Mouse (Mus musculus): Measurements from ENCODE around the gene Ttll4. TPM values are rescaled to one million over a fixed set of nuclear protein-coding genes. Genes with fewer than 3 reads are reported as not detected.
A peak's percentile ranks its signal among the peaks of the same experiment; 100 is the strongest.

Gene Ttll4
- polyA plus RNA-seq, 1 experiment from 2014 or later = 25.8 TPM

- Histone ChIP-seq H3K36me3 (peaks cover 66% of the 10 kb centered on the region), H3K9ac (no peak overlapping the region)
- WGBS = 82% methylated on average over 3 of the region's 3 CpGs
Measured at GRCm38 (mm10) chr1:74676863-74677262, 15.3 kb downstream of the Ttll4 start.

GRCm38 (mm10) chr1:74677843-74678242 lies 16.3 kb downstream of the Ttll4 start:
- no peak for ATAC-seq (ENCODE audit: insufficient number of reproducible peaks, low FRiP score)
- Histone ChIP-seq H3K36me3 (peaks cover 67% of the 10 kb centered on the region), H3K9me3 (replicated peaks) (no peaks in the 10 kb centered on the region)

More at GRCm38 (mm10) chr1:74676863-74677262, 15.3 kb downstream of the Ttll4 start:
- Histone ChIP-seq H3K4me1 (replicated peaks) (peaks cover 11% of the 10 kb centered on the region), H3K27ac (ENCODE audit: poor library complexity, severe bottlenecking) (no peak overlapping the region), H3K9me3 (replicated peaks) (no peaks in the 10 kb centered on the region), H3K4me3 (no peak overlapping the region), H3K4me2 (no peak overlapping the region), H3K27me3 (replicated peaks) (no peaks in the 10 kb centered on the region)
- no peak for ATAC-seq (ENCODE audit: insufficient number of reproducible peaks, low FRiP score)

GRCm38 (mm10) chr1:74687131-74687530 lies 25.6 kb downstream of the Ttll4 start:
- WGBS = 90% methylated on average over 7 of the region's 7 CpGs
- Histone ChIP-seq H3K4me1 (replicated peaks) (no peaks in the 10 kb centered on the region), H3K27me3 (replicated peaks) (no peaks in the 10 kb centered on the region), H3K4me3 (no peak overlapping the region), H3K9ac (no peak overlapping the region), H3K4me2 (no peak overlapping the region), H3K27ac (ENCODE audit: poor library complexity, severe bottlenecking) (no peak overlapping the region), H3K9me3 (replicated peaks) (no peaks in the 10 kb centered on the region), H3K36me3 (peaks cover 90% of the 10 kb centered on the region)
- no peak for ATAC-seq (ENCODE audit: insufficient number of reproducible peaks, low FRiP score)

More at GRCm38 (mm10) chr1:74677843-74678242, 16.3 kb downstream of the Ttll4 start:
- 81% methylated on average over 1 of the region's 1 CpGs for WGBS
- H3K27me3 ChIP-seq (replicated peaks) = no peaks in the 10 kb centered on the region
- peaks cover 2% of the 10 kb centered on the region for H3K4me1 ChIP-seq (replicated peaks)
- no peak overlapping the region for H3K27ac ChIP-seq (ENCODE audit: poor library complexity, severe bottlenecking)
- H3K9ac ChIP-seq = no peak overlapping the region
- no peak overlapping the region for H3K4me3 ChIP-seq
- H3K4me2 ChIP-seq = no peak overlapping the region

GRCm38 (mm10) chr1:74693891-74694583 lies 32.5 kb downstream of the Ttll4 start:
- peaks cover 14% of the 10 kb centered on the region for H3K4me1 ChIP-seq (replicated peaks)
- H3K9me3 ChIP-seq (replicated peaks) = no peaks in the 10 kb centered on the region
- no peak overlapping the region for H3K27ac ChIP-seq (ENCODE audit: poor library complexity, severe bottlenecking)
- peaks cover 84% of the 10 kb centered on the region for H3K36me3 ChIP-seq
- no peak overlapping the region for H3K9ac ChIP-seq
- H3K4me3 ChIP-seq = no peak overlapping the region
- H3K4me2 ChIP-seq = no peak overlapping the region
- 89% methylated on average over 8 of the region's 8 CpGs for WGBS
- no peak for ATAC-seq (ENCODE audit: insufficient number of reproducible peaks, low FRiP score)
- H3K27me3 ChIP-seq (replicated peaks) = no peaks in the 10 kb centered on the region

GRCm38 (mm10) chr1:74695836-74696235 lies 34.3 kb downstream of the Ttll4 start:
- Histone ChIP-seq H3K4me2 (no peak overlapping the region), H3K36me3 (peaks cover 75% of the 10 kb centered on the region), H3K4me1 (replicated peaks) (peaks cover 21% of the 10 kb centered on the region), H3K27me3 (replicated peaks) (no peaks in the 10 kb centered on the region), H3K9me3 (replicated peaks) (no peaks in the 10 kb centered on the region), H3K4me3 (no peak overlapping the region), H3K27ac (ENCODE audit: poor library complexity, severe bottlenecking) (no peak overlapping the region), H3K9ac (no peak overlapping the region)
- 90% methylated on average over 4 of the region's 4 CpGs for WGBS
- ATAC-seq (ENCODE audit: insufficient number of reproducible peaks, low FRiP score) = no peak

- Histone ChIP-seq H3K9me3 (replicated peaks) (no peaks in the 10 kb centered on the region), H3K4me3 (no peak overlapping the region), H3K4me1 (replicated peaks) (peaks cover 21% of the 10 kb centered on the region), H3K36me3 (peaks cover 72% of the 10 kb centered on the region), H3K9ac (no peak overlapping the region), H3K27me3 (replicated peaks) (no peaks in the 10 kb centered on the region), H3K27ac (ENCODE audit: poor library complexity, severe bottlenecking) (no peak overlapping the region), H3K4me2 (no peak overlapping the region)
- ATAC-seq (ENCODE audit: insufficient number of reproducible peaks, low FRiP score) = no peak
- 77% methylated on average over 6 of the region's 6 CpGs for WGBS
Measured at GRCm38 (mm10) chr1:74697416-74697815, 35.9 kb downstream of the Ttll4 start.

- no peak; the same call in 1 of the 2 replicates for ATAC-seq (ENCODE audit: insufficient number of reproducible peaks, low FRiP score)
- H3K36me3 ChIP-seq = peaks cover 70% of the 10 kb centered on the region
Measured at GRCm38 (mm10) chr1:74698353-74698752, 36.8 kb downstream of the Ttll4 start.

GRCm38 (mm10) chr1:74698791-74699190 lies 37.2 kb downstream of the Ttll4 start:
- Histone ChIP-seq H3K9ac (no peak overlapping the region), H3K4me1 (replicated peaks) (peaks cover 21% of the 10 kb centered on the region), H3K27me3 (replicated peaks) (no peaks in the 10 kb centered on the region), H3K4me2 (no peak overlapping the region), H3K9me3 (replicated peaks) (no peaks in the 10 kb centered on the region), H3K36me3 (peaks cover 68% of the 10 kb centered on the region), H3K4me3 (no peak overlapping the region), H3K27ac (ENCODE audit: poor library complexity, severe bottlenecking) (peak overlapping the region; percentile 80)
- ATAC-seq (ENCODE audit: insufficient number of reproducible peaks, low FRiP score) = peak; percentile 66
- WGBS = 20% methylated on average over 1 of the region's 1 CpGs

More at GRCm38 (mm10) chr1:74698353-74698752, 36.8 kb downstream of the Ttll4 start:
- 94% methylated on average over 1 of the region's 1 CpGs for WGBS
- Histone ChIP-seq H3K4me2 (no peak overlapping the region), H3K9me3 (replicated peaks) (no peaks in the 10 kb centered on the region), H3K9ac (no peak overlapping the region), H3K4me1 (replicated peaks) (peaks cover 21% of the 10 kb centered on the region), H3K27me3 (replicated peaks) (no peaks in the 10 kb centered on the region), H3K27ac (ENCODE audit: poor library complexity, severe bottlenecking) (peak overlapping the region; percentile 80), H3K4me3 (no peak overlapping the region)

GRCm38 (mm10) chr1:74702142-74702553 lies 40.6 kb downstream of the Ttll4 start:
- no peak for ATAC-seq (ENCODE audit: insufficient number of reproducible peaks, low FRiP score)
- H3K36me3 ChIP-seq = peaks cover 38% of the 10 kb centered on the region
- no peak overlapping the region for H3K4me3 ChIP-seq
- H3K27ac ChIP-seq (ENCODE audit: poor library complexity, severe bottlenecking) = no peak overlapping the region
- no peaks in the 10 kb centered on the region for H3K27me3 ChIP-seq (replicated peaks)
- H3K9me3 ChIP-seq (replicated peaks) = no peaks in the 10 kb centered on the region
- H3K4me2 ChIP-seq = no peak overlapping the region
- H3K9ac ChIP-seq = no peak overlapping the region
- H3K4me1 ChIP-seq (replicated peaks) = peaks cover 23% of the 10 kb centered on the region
- WGBS = 85% methylated on average over 6 of the region's 6 CpGs

GRCm38 (mm10) chr1:74704156-74704555 lies 42.6 kb downstream of the Ttll4 start:
- whole genome bisulfite sequencing = 76% methylated on average over 3 of the region's 3 CpGs

GRCm38 (mm10) chr1:74705016-74705415 lies 43.5 kb downstream of the Ttll4 start:
- no peak overlapping the region for H3K27ac ChIP-seq (ENCODE audit: poor library complexity, severe bottlenecking)
- no peak overlapping the region for H3K9ac ChIP-seq
- no peak overlapping the region for H3K4me2 ChIP-seq
- ATAC-seq (ENCODE audit: insufficient number of reproducible peaks, low FRiP score) = no peak
- 73% methylated on average over 5 of the region's 5 CpGs for WGBS
- H3K27me3 ChIP-seq (replicated peaks) = no peaks in the 10 kb centered on the region
- H3K4me3 ChIP-seq = no peak overlapping the region
- H3K36me3 ChIP-seq = peaks cover 16% of the 10 kb centered on the region
- 0 out of 2 replicates have a peak, but pooled peaks cover 2% of the 10 kb centered on the region for H3K4me1 ChIP-seq (replicated peaks)
- no peaks in the 10 kb centered on the region for H3K9me3 ChIP-seq (replicated peaks)

More at GRCm38 (mm10) chr1:74704156-74704555, 42.6 kb downstream of the Ttll4 start:
- H3K4me2 ChIP-seq = no peak overlapping the region
- H3K36me3 ChIP-seq = peaks cover 19% of the 10 kb centered on the region
- no peak overlapping the region for H3K9ac ChIP-seq
- no peaks in the 10 kb centered on the region for H3K27me3 ChIP-seq (replicated peaks)
- no peak overlapping the region for H3K27ac ChIP-seq (ENCODE audit: poor library complexity, severe bottlenecking)
- H3K9me3 ChIP-seq (replicated peaks) = no peaks in the 10 kb centered on the region
- no peak for ATAC-seq (ENCODE audit: insufficient number of reproducible peaks, low FRiP score)
- no peak overlapping the region for H3K4me3 ChIP-seq
- H3K4me1 ChIP-seq (replicated peaks) = peaks cover 8% of the 10 kb centered on the region
